In genomic region chr12:111535281-111535680, GRCm38 (mm10) we compare ENCODE assay signal across 9 mouse cellular contexts. TPM values are rescaled to one million over a fixed set of nuclear protein-coding genes. Genes with fewer than 3 reads are reported as not detected.
DNase-seq lines count a peak whose midpoint lies in the region; ATAC-seq and TF ChIP-seq lines count a peak whose summit lies in the region.
"Had no signal": no experiment of that assay in that cellular context is flagged by ENCODE, and none has a peak within 500 bp of the region (broad histone marks: within the 10 kb centered on the region; RNA-seq: fewer than 3 reads in every experiment).

No protein-coding gene starts in this region.

- H3K4me3 ChIP-seq in kidney, adult 2 months (ENCODE audit: insufficient read depth, low read depth, low read length), result no peak overlapping the region
- no peak overlapping the region for H3K4me3 ChIP-seq in brown adipose tissue, adult 24 weeks (ENCODE audit: insufficient read depth, low read depth, low read length)
- H3K4me3 ChIP-seq in intestine, embryonic 16.5 days (ENCODE audit: low read length), result no peak overlapping the region; the same call in 1 of the 2 replicates
- H3K4me3 ChIP-seq in spleen, adult 2 months (ENCODE audit: extremely low read depth, insufficient read depth, insufficient read length), result no peak overlapping the region
- H3K4me3 ChIP-seq: hindbrain, embryonic 10.5 days had no signal

- no peak for ATAC-seq in intestine, embryonic 16.5 days
- no peak for ATAC-seq in CD4-positive, CD25-positive, alpha-beta regulatory T cell, adult 4 months

- no peak overlapping the region for H3K4me2 ChIP-seq in intestine, embryonic 16.5 days (ENCODE audit: low read depth, low read length)

- H3K27ac ChIP-seq in kidney, adult 2 months (ENCODE audit: insufficient read depth, low read depth, low read length), result peak overlapping the region; percentile 8; the same call in 1 of the 2 replicates
- peak overlapping the region; percentile 56 for H3K27ac ChIP-seq in brown adipose tissue, adult 24 weeks (replicated peaks; ENCODE audit: low read depth, low read length)
- H3K27ac ChIP-seq in intestine, embryonic 16.5 days (ENCODE audit: low read length), result peak overlapping the region; percentile 40
- peak overlapping the region; percentile 16; the same call in 1 of the 2 replicates for H3K27ac ChIP-seq in spleen, adult 2 months (ENCODE audit: insufficient read depth, low read length)
- H3K27ac ChIP-seq: hindbrain, embryonic 10.5 days had no signal

- H3K4me1 ChIP-seq in kidney, adult 2 months (ENCODE audit: control insufficient read depth, insufficient read depth, low read length), result peaks cover 12% of the 10 kb centered on the region; the same call in 1 of the 2 replicates
- H3K4me1 ChIP-seq in brown adipose tissue, adult 24 weeks (ENCODE audit: control insufficient read depth, insufficient read depth, insufficient read length, low read length), result no peaks in the 10 kb centered on the region; the same call in 1 of the 2 replicates
- H3K4me1 ChIP-seq in intestine, embryonic 16.5 days (ENCODE audit: control insufficient read depth, insufficient read depth, low read length), result peaks cover 11% of the 10 kb centered on the region
- H3K4me1 ChIP-seq in spleen, adult 2 months (ENCODE audit: control insufficient read depth, insufficient read depth, insufficient read length), result peaks cover 8% of the 10 kb centered on the region

- H3K9me3 ChIP-seq in intestine, embryonic 16.5 days (ENCODE audit: control insufficient read depth, low read length), result no peaks in the 10 kb centered on the region
- H3K9me3 ChIP-seq: hindbrain, embryonic 10.5 days had no signal

- H3K36me3 ChIP-seq in kidney, adult 2 months (ENCODE audit: control insufficient read depth, insufficient read depth, low read length), result peaks cover 8% of the 10 kb centered on the region
- H3K36me3 ChIP-seq in intestine, embryonic 16.5 days (ENCODE audit: control insufficient read depth, insufficient read depth, low read length), result no peaks in the 10 kb centered on the region
- H3K36me3 ChIP-seq in spleen, adult 2 months (ENCODE audit: control insufficient read depth, insufficient read depth, low read length), result peaks cover 9% of the 10 kb centered on the region

- no peak for TF ChIP-seq CTCF in kidney, adult 2 months (conservative IDR thresholded peaks at IDR 0.05; ENCODE audit: insufficient read depth, insufficient read length, low read depth, low read length)
- TF ChIP-seq CTCF in spleen, adult 2 months (IDR thresholded peaks at IDR 0.05; ENCODE audit: extremely low read depth, insufficient read depth, insufficient read length, insufficient replicate concordance), result no peak

- no peak for DNase-seq in kidney, adult 2 months
- DNase-seq in kidney, postnatal 25 days, result no peak
- DNase-seq in spleen, adult 2 months (ENCODE audit: low read depth in 1 of 2, low spot score in 2 of 2), result no peak
- DNase-seq in cerebellum, postnatal 14 days, result no peak
- DNase-seq: thymus, postnatal 36 days had no signal

- 50% methylated on average over 6 of the region's 6 CpGs for WGBS in kidney, adult 2 months
- 49% methylated on average over 6 of the region's 6 CpGs for WGBS in intestine, embryonic 16.5 days
- WGBS in spleen, adult 2 months, result 53% methylated on average over 6 of the region's 6 CpGs

- no peak for TF ChIP-seq POLR2A in kidney, adult 2 months (IDR thresholded peaks at IDR 0.05; ENCODE audit: low read depth, low read length)
- TF ChIP-seq POLR2A in spleen, adult 2 months (IDR thresholded peaks at IDR 0.05; ENCODE audit: low read depth, low read length), result no peak

- H3K27me3 ChIP-seq in kidney, adult 2 months (replicated peaks; ENCODE audit: control insufficient read depth, insufficient read depth, low read length), result no peaks in the 10 kb centered on the region
- no peaks in the 10 kb centered on the region for H3K27me3 ChIP-seq in intestine, embryonic 16.5 days (replicated peaks; ENCODE audit: control insufficient read depth, insufficient read depth, low read length)
- no peaks in the 10 kb centered on the region for H3K27me3 ChIP-seq in spleen, adult 2 months (ENCODE audit: control insufficient read depth, insufficient read depth, low read length)

- no peak overlapping the region for H3K9ac ChIP-seq in intestine, embryonic 16.5 days (ENCODE audit: low read depth, low read length)

RNA-seq across cellular contexts. Expression of gene Eif5, which starts 2.5 kb away (rescaled TPM):
- polyA plus RNA-seq in kidney, adult 2 months (2012; rRNA removed), result 90.3 and 91.1 TPM in 2 replicates
- polyA plus RNA-seq in brown adipose tissue, adult 24 weeks (2012; ENCODE audit: insufficient read depth, insufficient read length, missing spikeins), result 216 and 330 TPM in 2 replicates
- 523 and 531 TPM in 2 replicates for polyA plus RNA-seq in intestine, embryonic 16.5 days (2015; fragmentation: Nextera tagmentation; extraction: Ambion mirVana)
- 72.9 and 100 TPM in 2 replicates for polyA plus RNA-seq in spleen, adult 2 months (2012; rRNA removed)
- 100 to 1,000 TPM in 1 of 2 experiments, 10 to 100 TPM in 1; 76.9 to 116 TPM for polyA plus RNA-seq in CD4-positive, CD25-positive, alpha-beta regulatory T cell, adult 4 months (2017; shearing (Covaris generic))

RNA-seq across cellular contexts. Expression of gene Mark3, which starts 39.0 kb away (rescaled TPM):
- 33.7 and 37.4 TPM in 2 replicates for polyA plus RNA-seq in kidney, adult 2 months (2012; rRNA removed)
- 25.9 and 31.0 TPM in 2 replicates for polyA plus RNA-seq in brown adipose tissue, adult 24 weeks (2012; ENCODE audit: insufficient read depth, insufficient read length, missing spikeins)
- polyA plus RNA-seq in intestine, embryonic 16.5 days (2015; fragmentation: Nextera tagmentation; extraction: Ambion mirVana), result 13.4 and 14.2 TPM in 2 replicates
- polyA plus RNA-seq in spleen, adult 2 months (2012; rRNA removed), result 19.8 and 21.4 TPM in 2 replicates
- 10 to 100 TPM; 28.9 to 33.9 TPM for polyA plus RNA-seq in CD4-positive, CD25-positive, alpha-beta regulatory T cell, adult 4 months (2017; shearing (Covaris generic))

RNA-seq across cellular contexts. Expression of gene Gm266, which starts 49.7 kb away (rescaled TPM):
- 2.8 and 4.3 TPM in 2 replicates for polyA plus RNA-seq in kidney, adult 2 months (2012; rRNA removed)
- not detected in 2 replicates for polyA plus RNA-seq in brown adipose tissue, adult 24 weeks (2012; ENCODE audit: insufficient read depth, insufficient read length, missing spikeins)
- 11.7 and 12.2 TPM in 2 replicates for polyA plus RNA-seq in intestine, embryonic 16.5 days (2015; fragmentation: Nextera tagmentation; extraction: Ambion mirVana)
- polyA plus RNA-seq in spleen, adult 2 months (2012; rRNA removed), result 0.64 and 2.2 TPM in 2 replicates
- not detected for polyA plus RNA-seq in CD4-positive, CD25-positive, alpha-beta regulatory T cell, adult 4 months (2017; shearing (Covaris generic))
